Mouse (Mus musculus): ENCODE measurements around the gene Hist1h2bb. TPM values are rescaled to one million over a fixed set of nuclear protein-coding genes. Genes with fewer than 3 reads are reported as not detected.

Gene Hist1h2bb
- polyA plus RNA-seq, 1 experiment = 1.3 TPM

DNA sequence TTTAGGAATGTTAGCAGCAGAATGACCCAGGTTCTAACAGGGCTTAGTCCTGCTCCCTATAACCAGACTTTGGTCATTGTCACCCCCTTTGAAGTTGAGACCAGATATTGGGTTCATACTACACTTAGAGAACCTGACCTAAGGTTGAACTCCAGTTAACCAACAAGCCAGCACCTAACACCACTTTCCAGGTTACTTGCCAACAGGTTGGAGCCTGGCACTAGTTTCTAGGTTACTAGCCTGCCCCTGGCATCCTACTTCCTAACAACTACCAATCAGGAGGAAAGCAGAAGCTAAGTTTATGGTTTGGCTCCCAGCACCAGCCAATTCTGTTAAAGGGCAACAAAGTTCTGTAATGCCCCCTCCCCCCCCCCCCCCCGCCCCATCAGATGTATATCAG lies 21.3 kb upstream of the Hist1h2bb start:
- no peak overlapping the region for H3K4me3 ChIP-seq
- H3K4me2 ChIP-seq (ENCODE audit: low read depth) = no peak overlapping the region
- H3K36me3 ChIP-seq (ENCODE audit: control insufficient read depth, insufficient read depth) = no peaks in the 10 kb centered on the region
- no peak overlapping the region for H3ac ChIP-seq (ENCODE audit: control insufficient read depth, insufficient read length)
- H3K79me2 ChIP-seq (ENCODE audit: control insufficient read depth, insufficient read depth) = no peaks in the 10 kb centered on the region
- no peaks in the 10 kb centered on the region for H3K27me3 ChIP-seq (ENCODE audit: control insufficient read depth, insufficient read depth, insufficient read length)
- TF ChIP-seq MAX (IDR thresholded peaks at IDR 0.05; ENCODE audit: low read depth) = no peak
- TF ChIP-seq CEBPB (IDR thresholded peaks at IDR 0.05; ENCODE audit: insufficient read depth, poor library complexity, severe bottlenecking) = no peak
- no peak for TF ChIP-seq E2F4 (IDR thresholded peaks at IDR 0.05; ENCODE audit: insufficient read depth)
- no peak for TF ChIP-seq POLR2AphosphoS2 (IDR thresholded peaks at IDR 0.05; ENCODE audit: insufficient read length, low read depth)
- no peak for TF ChIP-seq USF1 (IDR thresholded peaks at IDR 0.05; ENCODE audit: low read depth)
- no peak for TF ChIP-seq POLR2A (IDR thresholded peaks at IDR 0.05; ENCODE audit: insufficient read length, low read depth)
- no peak for TF ChIP-seq SRF (IDR thresholded peaks at IDR 0.05; ENCODE audit: control insufficient read depth, insufficient read length, low read depth)
- no peak for TF ChIP-seq TCF12 (IDR thresholded peaks at IDR 0.05; ENCODE audit: insufficient read depth, poor library complexity, severe bottlenecking)

DNA sequence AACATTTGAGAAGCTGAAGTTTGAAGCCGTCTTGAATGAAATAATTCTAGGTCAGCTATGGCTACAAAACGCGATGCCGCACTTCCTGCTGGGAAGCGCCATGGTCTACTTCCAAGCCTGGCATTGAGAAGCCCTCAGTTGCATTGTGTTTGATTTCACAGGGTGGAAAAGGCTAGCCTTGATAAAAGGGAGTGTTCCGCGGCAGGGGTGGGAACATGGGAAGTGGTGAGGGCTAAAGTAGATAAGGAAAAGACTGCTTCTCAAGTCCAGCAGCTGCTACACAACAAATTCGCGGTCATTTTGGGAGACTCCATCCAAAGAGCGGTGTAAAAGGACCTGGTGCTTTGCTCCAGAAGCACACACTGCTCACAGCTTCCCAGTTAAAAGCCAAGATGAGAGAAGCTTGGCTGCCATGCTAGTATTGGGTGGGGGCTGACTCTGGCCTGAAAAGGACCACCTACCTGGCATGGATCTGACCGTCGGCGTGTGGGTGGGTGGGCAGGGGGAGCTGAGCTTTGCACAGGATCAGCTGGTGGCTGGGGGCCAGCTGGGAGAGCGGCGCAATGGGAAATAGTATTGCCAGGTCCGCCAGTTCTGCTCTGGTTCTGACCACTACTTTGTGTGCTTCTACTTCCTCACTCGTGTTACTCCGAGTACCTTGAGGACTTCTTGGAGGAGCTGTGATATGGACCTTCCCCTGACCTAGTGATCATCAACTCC lies 17.9 kb upstream of the Hist1h2bb start:
- H3K4me3 ChIP-seq = no peak overlapping the region
- no peaks in the 10 kb centered on the region for H3K36me3 ChIP-seq (ENCODE audit: control insufficient read depth, insufficient read depth)
- no peak overlapping the region for H3ac ChIP-seq (ENCODE audit: control insufficient read depth, insufficient read length)
- no peaks in the 10 kb centered on the region for H3K27me3 ChIP-seq (ENCODE audit: control insufficient read depth, insufficient read depth, insufficient read length)
- H3K4me2 ChIP-seq (ENCODE audit: low read depth) = no peak overlapping the region
- no peaks in the 10 kb centered on the region for H3K79me2 ChIP-seq (ENCODE audit: control insufficient read depth, insufficient read depth)
- no peak for TF ChIP-seq SRF (IDR thresholded peaks at IDR 0.05; ENCODE audit: control insufficient read depth, insufficient read length, low read depth)
- TF ChIP-seq TCF3 (IDR thresholded peaks at IDR 0.05; ENCODE audit: insufficient read length, low read depth) = no peak
- no peak for TF ChIP-seq USF1 (IDR thresholded peaks at IDR 0.05; ENCODE audit: low read depth)
- TF ChIP-seq MYOD1 (IDR thresholded peaks at IDR 0.05; ENCODE audit: control insufficient read depth in 1 of 3, insufficient read length in 2 of 3, low read depth in 2 of 3) = no peak
- no peak for TF ChIP-seq POLR2AphosphoS2 (IDR thresholded peaks at IDR 0.05; ENCODE audit: insufficient read length, low read depth)
- TF ChIP-seq CEBPB (IDR thresholded peaks at IDR 0.05; ENCODE audit: insufficient read depth, poor library complexity, severe bottlenecking) = no peak
- no peak for TF ChIP-seq REST (IDR thresholded peaks at IDR 0.05; ENCODE audit: insufficient read depth, insufficient read length)
- TF ChIP-seq TCF12 (IDR thresholded peaks at IDR 0.05; ENCODE audit: insufficient read depth, poor library complexity, severe bottlenecking) = no peak
- TF ChIP-seq MYOG (IDR thresholded peaks at IDR 0.05; ENCODE audit: control insufficient read depth in 1 of 3, insufficient read depth in 1 of 3, insufficient read length in 2 of 3, low read depth in 2 of 3) = no peak

DNA sequence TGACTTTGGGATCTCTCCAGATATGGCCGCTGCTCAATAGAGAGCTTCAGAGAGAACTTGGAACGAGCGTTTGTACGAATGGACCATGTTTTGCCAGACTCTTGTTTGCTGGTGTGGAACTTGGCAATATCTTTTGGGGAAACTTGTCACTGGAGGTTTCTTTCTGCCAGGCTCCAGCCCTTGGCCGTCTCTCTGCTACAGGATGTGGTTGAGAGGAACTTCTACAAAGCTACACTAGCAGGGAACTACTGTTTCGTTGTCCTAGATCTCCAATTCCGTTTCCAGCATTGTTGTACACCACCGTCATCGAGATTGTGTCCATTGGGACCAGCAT lies 17.4 kb upstream of the Hist1h2bb start:
- Histone ChIP-seq H3K36me3 (ENCODE audit: control insufficient read depth, insufficient read depth) (no peaks in the 10 kb centered on the region), H3K4me3 (no peak overlapping the region), H3K27me3 (ENCODE audit: control insufficient read depth, insufficient read depth, insufficient read length) (no peaks in the 10 kb centered on the region), H3K79me2 (ENCODE audit: control insufficient read depth, insufficient read depth) (no peaks in the 10 kb centered on the region), H3ac (ENCODE audit: control insufficient read depth, insufficient read length) (no peak overlapping the region), H3K4me2 (ENCODE audit: low read depth) (no peak overlapping the region)
- TF ChIP-seq POLR2AphosphoS2 (IDR thresholded peaks at IDR 0.05; ENCODE audit: insufficient read length, low read depth) = no peak
- TF ChIP-seq MAX (IDR thresholded peaks at IDR 0.05; ENCODE audit: low read depth) = no peak
- no peak for TF ChIP-seq TCF3 (IDR thresholded peaks at IDR 0.05; ENCODE audit: insufficient read length, low read depth)
- TF ChIP-seq POLR2A (IDR thresholded peaks at IDR 0.05; ENCODE audit: insufficient read length, low read depth) = no peak
- no peak for TF ChIP-seq REST (IDR thresholded peaks at IDR 0.05; ENCODE audit: insufficient read depth, insufficient read length)
- TF ChIP-seq E2F4 (IDR thresholded peaks at IDR 0.05; ENCODE audit: insufficient read depth) = no peak
- TF ChIP-seq CEBPB (IDR thresholded peaks at IDR 0.05; ENCODE audit: insufficient read depth, poor library complexity, severe bottlenecking) = no peak
- TF ChIP-seq MYOD1 (IDR thresholded peaks at IDR 0.05; ENCODE audit: control insufficient read depth in 1 of 3, insufficient read length in 2 of 3, low read depth in 2 of 3) = no peak
- no peak for TF ChIP-seq MYOG (IDR thresholded peaks at IDR 0.05; ENCODE audit: control insufficient read depth in 1 of 3, insufficient read depth in 1 of 3, insufficient read length in 2 of 3, low read depth in 2 of 3)
- TF ChIP-seq USF1 (IDR thresholded peaks at IDR 0.05; ENCODE audit: low read depth) = no peak
- no peak for TF ChIP-seq TCF12 (IDR thresholded peaks at IDR 0.05; ENCODE audit: insufficient read depth, poor library complexity, severe bottlenecking)
- TF ChIP-seq SRF (IDR thresholded peaks at IDR 0.05; ENCODE audit: control insufficient read depth, insufficient read length, low read depth) = no peak

DNA sequence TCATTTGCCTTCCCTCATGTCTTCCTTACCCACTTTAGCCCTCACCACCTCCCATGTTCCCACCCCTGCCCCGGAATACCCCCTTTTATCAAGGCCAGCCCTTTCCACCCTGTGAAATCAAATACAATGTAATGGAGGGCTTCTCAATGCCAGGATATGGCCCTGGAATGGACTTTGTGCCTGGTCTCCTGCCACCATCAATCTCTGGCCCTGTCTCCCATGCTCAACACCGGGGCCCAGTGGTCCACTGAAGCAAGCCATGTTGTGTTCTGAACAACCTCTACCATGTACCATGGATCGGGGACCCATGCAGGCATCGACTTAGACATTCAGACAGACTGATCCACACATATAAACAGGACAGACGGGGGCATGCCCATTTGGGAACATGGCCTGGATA lies 16.8 kb upstream of the Hist1h2bb start:
- no peak overlapping the region for H3K4me3 ChIP-seq
- H3K4me2 ChIP-seq (ENCODE audit: low read depth) = no peak overlapping the region
- no peaks in the 10 kb centered on the region for H3K36me3 ChIP-seq (ENCODE audit: control insufficient read depth, insufficient read depth)
- TF ChIP-seq USF1 (IDR thresholded peaks at IDR 0.05; ENCODE audit: low read depth) (no peak), POLR2A (IDR thresholded peaks at IDR 0.05; ENCODE audit: insufficient read length, low read depth) (no peak), E2F4 (IDR thresholded peaks at IDR 0.05; ENCODE audit: insufficient read depth) (no peak), SRF (IDR thresholded peaks at IDR 0.05; ENCODE audit: control insufficient read depth, insufficient read length, low read depth) (no peak), TCF3 (IDR thresholded peaks at IDR 0.05; ENCODE audit: insufficient read length, low read depth) (no peak), MYOG (IDR thresholded peaks at IDR 0.05; ENCODE audit: control insufficient read depth in 1 of 3, insufficient read depth in 1 of 3, insufficient read length in 2 of 3, low read depth in 2 of 3) (no peak), REST (IDR thresholded peaks at IDR 0.05; ENCODE audit: insufficient read depth, insufficient read length) (no peak), MAX (IDR thresholded peaks at IDR 0.05; ENCODE audit: low read depth) (no peak), MYOD1 (IDR thresholded peaks at IDR 0.05; ENCODE audit: control insufficient read depth in 1 of 3, insufficient read length in 2 of 3, low read depth in 2 of 3) (no peak), CEBPB (IDR thresholded peaks at IDR 0.05; ENCODE audit: insufficient read depth, poor library complexity, severe bottlenecking) (no peak), POLR2AphosphoS2 (IDR thresholded peaks at IDR 0.05; ENCODE audit: insufficient read length, low read depth) (no peak), TCF12 (IDR thresholded peaks at IDR 0.05; ENCODE audit: insufficient read depth, poor library complexity, severe bottlenecking) (no peak)
- no peaks in the 10 kb centered on the region for H3K27me3 ChIP-seq (ENCODE audit: control insufficient read depth, insufficient read depth, insufficient read length)
- H3ac ChIP-seq (ENCODE audit: control insufficient read depth, insufficient read length) = no peak overlapping the region
- no peaks in the 10 kb centered on the region for H3K79me2 ChIP-seq (ENCODE audit: control insufficient read depth, insufficient read depth)
